Mouse (Mus musculus) kidney, adult 11 months (tissue): Measurements from ENCODE around the gene Zfp341.

Experiments
- DNase-seq: peaks from one replicate; pipeline ENCODE4 v3.0.0; 2022

Gene Zfp341

GRCm38 (mm10) chr2:154613118-154614115, at the start of gene Zfp341, which contains the start of gene 4930519P11Rik:
Zfp341 (plus strand) TSS chr2:154613297.
4930519P11Rik (minus strand) TSS chr2:154613437.
- peak; percentile 89 for DNase-seq

DNA sequence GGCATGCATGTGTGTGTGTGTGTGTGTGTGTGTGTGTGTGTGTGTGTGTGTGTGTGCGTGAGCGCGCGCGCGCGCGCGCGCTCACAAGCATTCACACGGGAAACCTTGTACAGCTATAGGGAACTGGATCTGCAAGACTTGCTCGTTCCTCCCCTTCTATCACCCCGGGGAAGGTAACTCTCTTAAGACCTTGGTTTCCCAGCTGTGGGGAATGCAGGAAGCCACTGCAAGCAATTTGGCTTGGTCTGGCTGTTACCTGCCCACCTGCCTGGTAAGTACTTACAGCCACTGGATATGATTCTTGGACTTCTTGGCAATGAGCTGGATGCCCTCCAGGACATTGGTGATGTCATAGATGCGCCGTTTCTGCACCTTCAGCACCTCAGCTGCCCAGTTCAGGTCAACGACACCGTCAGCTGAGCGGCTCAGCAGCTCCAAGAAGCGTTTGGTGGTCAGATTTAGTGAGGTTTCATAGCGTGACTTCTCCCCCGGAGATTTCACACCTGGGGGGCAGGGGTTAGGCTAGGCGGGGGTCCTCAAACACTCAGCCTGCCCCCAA, 49.4 kb upstream of the Zfp341 start:
- DNase-seq, result peak; percentile 80

DNA sequence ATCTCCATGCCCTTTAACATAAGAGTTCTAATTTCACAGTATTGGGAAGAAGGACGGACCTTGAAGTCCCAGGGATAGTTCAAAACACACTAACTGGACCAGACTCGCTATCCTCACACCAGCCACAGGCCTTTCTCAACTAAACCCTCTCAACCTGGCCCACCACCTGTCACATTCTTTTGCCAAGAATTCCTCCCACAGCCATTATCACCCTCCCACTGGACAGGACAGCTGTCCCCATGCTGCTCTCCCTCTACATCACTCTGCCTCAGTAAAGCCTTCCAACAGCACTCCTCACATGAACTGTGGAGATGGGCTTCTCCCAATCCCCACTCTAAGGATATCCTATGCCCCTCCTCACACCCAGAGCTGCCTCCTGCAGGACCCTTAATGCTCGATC, 47.5 kb upstream of the Zfp341 start:
- no peak for DNase-seq

DNA sequence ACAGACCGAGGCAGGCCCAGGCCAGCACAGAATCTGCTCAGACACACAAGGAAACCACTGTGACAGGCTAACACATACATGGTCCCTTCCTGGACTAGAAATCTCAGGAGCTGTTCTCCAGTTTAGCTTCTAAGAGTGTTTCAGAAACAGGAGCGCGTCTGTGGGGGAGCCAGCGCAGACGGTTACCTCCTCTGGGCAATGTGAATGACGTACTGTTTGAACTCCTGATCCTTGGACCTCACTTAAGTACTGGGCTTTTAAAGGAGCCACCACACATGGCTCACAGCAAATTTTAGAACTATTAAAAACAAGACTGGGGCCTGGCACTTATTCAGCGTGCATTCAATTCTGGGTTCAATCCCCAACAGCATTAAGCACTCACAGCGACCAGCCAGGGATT, 46.5 kb upstream of the Zfp341 start:
- DNase-seq, result peak; percentile 46

DNA sequence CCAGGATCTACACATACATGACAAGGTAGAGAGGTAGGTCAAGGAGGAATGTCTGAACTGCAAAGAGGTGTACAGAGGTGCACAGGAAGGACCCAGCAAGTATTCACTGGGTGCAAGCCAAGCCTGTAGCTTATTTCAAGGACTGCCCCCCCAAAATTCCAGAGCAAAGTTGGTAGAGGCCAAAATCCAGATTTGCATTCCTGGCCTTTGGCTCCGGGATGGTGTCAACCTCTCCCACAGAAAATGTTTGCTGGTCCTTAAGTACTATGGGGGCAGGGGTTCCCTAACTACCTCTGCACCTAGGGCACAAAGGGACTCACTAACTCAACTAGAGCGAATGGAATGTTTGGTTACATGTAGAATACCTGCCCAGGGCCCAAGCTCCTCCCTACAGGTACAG, 45.3 kb upstream of the Zfp341 start:
- no peak for DNase-seq

DNA sequence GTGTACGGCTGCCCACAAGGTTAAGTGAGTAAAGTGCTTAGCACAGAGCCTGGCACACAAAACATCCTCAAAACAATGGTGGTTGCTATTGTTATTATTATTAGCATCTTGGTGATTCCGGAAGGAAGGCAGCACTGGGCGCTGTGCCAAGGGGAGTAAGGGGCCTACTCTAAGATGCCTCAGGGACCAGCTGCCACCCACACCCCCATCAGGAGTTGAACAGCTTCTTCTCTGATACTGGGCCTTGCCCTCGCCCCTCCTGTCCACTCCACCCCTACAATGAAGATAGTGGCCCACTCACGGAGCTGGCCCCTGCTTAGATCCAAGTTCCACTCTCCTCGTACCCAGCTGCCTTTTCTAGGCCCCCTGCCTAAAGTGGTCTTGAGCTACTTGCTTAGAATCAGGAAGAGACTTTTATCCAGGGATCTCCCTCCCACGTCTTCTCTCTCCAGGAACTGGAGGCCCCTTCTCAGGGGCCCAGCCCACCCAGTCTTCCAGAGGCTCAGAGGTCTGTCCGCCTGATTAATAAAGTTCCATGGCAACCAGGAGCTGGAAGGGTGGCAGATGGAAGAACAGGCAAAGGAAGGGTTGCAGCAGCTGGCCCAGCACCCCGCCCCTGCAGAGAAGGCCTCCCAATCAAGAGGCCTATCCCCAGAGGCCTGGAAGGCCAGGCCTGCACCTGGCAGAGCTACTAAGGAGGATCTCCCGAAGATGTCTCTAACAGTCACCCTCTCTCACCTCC, 44.6 kb upstream of the Zfp341 start:
- DNase-seq, result no peak

GRCm38 (mm10) chr2:154569071-154569748, 43.9 kb upstream of the Zfp341 start:
- DNase-seq, result no peak

GRCm38 (mm10) chr2:154569836-154570286, 43.2 kb upstream of the Zfp341 start, which contains the start of gene E2f1:
E2f1 (minus strand) TSS chr2:154569892.
- DNase-seq, result peak; percentile 90

- no peak for DNase-seq
Measured at GRCm38 (mm10) chr2:154570666-154571065, 42.4 kb upstream of the Zfp341 start.

DNA sequence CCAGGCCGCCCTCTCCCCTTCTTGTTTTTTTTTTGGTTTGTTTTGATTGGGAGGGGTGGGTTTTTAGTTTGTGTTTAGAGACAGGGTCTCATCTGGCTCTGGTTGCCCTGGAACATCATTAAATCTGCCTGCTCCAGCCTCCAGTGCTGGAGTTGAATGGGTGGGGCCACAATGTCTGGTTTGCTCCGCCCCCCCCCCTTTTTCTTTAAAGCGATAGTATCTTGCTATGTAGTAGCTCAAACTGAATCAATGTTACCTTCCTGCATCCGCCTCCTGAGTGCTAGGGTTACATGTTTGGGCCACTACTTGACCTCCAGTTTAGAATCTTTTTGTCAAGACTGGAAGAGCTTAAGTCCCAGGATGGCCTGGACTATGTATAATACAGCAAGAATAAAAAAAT, 41.8 kb upstream of the Zfp341 start:
- no peak for DNase-seq

- DNase-seq, result no peak
Measured at GRCm38 (mm10) chr2:154571976-154572375, 41.1 kb upstream of the Zfp341 start.

- DNase-seq, result no peak
Measured at GRCm38 (mm10) chr2:154572996-154573395, 40.1 kb upstream of the Zfp341 start.

- DNase-seq, result no peak
Measured at GRCm38 (mm10) chr2:154574271-154574670, 38.8 kb upstream of the Zfp341 start.

DNA sequence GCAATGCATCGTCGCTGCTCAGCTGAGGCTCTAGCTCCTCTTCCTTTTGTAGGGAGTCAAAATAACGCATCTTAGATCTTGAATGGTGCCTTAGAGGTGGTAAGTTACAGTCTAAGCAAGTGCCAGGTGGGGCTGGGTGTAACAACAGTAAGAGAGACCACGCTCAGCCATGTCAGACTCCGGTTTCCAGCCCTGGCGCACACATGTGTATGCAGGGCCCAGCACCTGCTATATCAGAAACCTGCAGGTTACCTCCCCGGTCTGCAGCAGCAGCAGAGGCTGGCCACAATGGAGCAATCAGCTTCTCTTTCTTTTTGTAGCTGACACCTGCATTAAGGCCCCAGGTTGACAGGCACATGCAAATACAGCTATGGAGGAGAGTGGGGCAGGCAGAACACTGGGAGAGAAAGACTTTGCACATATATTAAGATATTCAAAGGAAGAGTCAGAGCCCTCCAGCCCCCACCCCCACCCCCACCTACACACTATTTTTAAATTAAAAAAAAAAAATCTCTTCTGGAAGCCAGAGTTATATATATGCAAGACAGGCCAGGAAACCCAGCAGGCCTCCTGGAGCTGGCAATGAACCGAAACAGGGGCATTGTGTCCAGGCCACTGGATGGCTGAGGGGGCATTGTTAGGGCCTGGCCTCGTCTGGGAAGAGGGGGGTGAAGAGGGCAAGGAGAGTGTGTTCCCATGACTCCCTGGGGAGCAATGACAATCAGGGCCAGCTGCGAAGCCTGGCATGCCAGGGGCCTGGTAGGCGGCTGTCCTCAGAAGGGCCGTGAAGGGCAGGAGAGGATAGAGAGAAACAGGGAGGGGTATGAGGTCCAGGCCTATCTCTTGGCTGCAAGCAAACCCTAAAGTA, 36.0 kb upstream of the Zfp341 start:
- DNase-seq, result no peak

- DNase-seq, result no peak
Measured at GRCm38 (mm10) chr2:154577744-154578067, 35.4 kb upstream of the Zfp341 start.

DNA sequence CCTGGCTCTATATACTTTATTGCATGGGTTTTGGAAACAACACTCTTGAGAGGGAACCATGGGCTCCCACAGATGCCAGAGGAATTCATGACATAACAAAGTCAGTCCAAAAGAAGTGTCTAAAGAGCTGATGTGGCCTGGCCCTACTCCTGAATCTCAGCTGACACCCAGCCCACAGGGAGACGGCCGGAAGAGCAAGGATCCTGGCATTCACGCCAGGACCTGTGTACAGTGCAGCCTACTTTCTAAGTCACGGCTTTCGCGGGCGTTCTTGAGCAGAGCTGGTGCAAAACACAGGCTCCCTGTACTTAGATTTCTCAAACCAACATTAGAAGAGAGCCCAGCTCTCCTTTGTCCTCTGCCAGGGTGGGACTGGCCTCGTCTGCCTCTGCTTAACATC, 32.5 kb upstream of the Zfp341 start:
- DNase-seq, result no peak

DNA sequence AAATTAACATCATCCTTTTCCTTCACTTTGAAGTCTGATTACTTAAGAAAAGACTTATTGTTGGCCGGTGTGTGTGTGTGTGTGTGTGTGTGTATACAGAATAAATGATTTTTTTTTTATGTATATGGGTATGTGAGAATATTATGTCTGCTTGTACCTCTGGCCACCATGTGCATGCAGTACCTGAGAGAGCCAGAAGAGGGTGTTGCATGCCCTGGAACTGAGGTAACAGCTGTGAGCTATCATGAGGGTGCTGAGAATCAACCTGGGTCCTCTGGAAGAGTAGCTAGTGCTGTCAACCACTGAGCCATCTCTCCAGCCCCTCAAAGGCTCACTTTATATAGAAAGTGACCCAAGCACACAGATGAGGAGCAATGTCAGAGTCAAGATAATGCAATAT, 31.7 kb upstream of the Zfp341 start:
- no peak for DNase-seq

- no peak for DNase-seq
Measured at GRCm38 (mm10) chr2:154583906-154584872, 28.9 kb upstream of the Zfp341 start.

DNA sequence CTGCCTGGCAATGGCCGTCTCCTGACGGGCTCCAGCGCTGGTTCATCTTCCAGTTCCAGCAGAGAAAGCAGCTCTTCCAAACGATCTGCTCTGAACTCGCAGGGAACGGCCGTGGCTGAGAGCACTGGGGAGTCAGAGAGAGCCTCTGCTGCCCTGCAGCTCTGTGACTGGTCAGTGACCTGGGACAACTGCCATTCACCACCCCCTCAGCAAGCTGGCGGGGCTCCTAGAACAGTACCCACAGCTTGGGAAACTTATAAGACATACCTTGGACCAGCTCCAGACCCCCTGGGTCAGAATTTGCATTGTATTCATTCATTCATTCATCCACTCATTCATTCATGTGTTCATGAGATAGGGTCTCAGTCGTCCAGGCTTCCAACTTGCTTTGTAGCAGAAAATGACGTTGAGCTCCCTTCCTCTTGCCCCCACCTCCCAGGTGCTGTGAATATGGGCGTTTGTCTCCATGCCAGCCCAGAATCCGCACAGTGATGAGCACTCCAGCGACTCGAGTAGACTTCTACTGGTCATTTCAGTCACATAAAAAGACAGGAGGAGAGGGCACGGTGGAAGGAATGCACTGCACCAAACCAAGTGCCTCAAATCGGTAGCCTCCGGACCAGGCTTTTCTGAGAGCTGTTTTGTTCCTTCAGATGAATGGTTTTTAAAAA, 28.0 kb upstream of the Zfp341 start:
- DNase-seq, result no peak

DNA sequence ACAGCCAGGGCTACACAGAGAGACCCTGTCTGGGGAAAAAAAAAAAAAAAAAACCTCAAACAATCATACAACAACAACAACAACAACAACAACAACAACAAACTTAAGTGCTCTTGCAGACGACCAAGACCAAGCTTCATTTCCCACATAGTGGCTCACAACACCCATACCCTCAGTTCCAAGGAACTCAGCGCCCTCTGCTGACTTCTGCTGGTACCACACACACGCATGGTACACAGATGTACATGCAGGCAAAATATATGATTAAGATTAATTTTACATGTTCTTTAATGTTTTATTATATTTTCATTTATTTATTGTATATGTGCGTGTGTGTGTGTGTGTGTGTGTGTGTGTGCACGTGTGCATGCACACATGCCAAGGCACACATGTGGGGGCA, 26.7 kb upstream of the Zfp341 start:
- DNase-seq, result no peak
